Mouse (Mus musculus): Measurements from ENCODE around the gene Lsamp. TPM values are rescaled to one million over a fixed set of nuclear protein-coding genes. Genes with fewer than 3 reads are reported as not detected.

Lsamp gene
- total RNA-seq, 1 experiment: not detected

GRCm38 (mm10) chr16:40375314-40375713, 391.2 kb downstream of the Lsamp start:
- in situ Hi-C loops (cut with MboI; ENCODE audit: low sequenced_read_pairs in 2 of 2, unreplicated experiment in 2 of 2): no loop called here
- TF ChIP-seq MAFK (IDR thresholded peaks at IDR 0.05; ENCODE audit: insufficient read depth, low read depth, low read length) (no peak), ZC3H11A (IDR thresholded peaks at IDR 0.05; ENCODE audit: borderline replicate concordance, low read depth, low read length) (no peak), CHD2 (IDR thresholded peaks at IDR 0.05; ENCODE audit: low read depth, low read length) (no peak), ZNF384 (IDR thresholded peaks at IDR 0.05; ENCODE audit: low read depth, low read length) (no peak), HCFC1 (IDR thresholded peaks at IDR 0.05; ENCODE audit: borderline replicate concordance, insufficient read depth, low read length) (no peak)
- no peak for DNase-seq (ENCODE audit: low read depth, low spot score)

GRCm38 (mm10) chr16:40377129-40377799, 393.1 kb downstream of the Lsamp start:
- H3K9me3 ChIP-seq (ENCODE audit: control insufficient read depth, insufficient read depth, low read depth, low read length): no peaks in the 10 kb centered on the region
- TF ChIP-seq MAFK (IDR thresholded peaks at IDR 0.05; ENCODE audit: insufficient read depth, low read depth, low read length): no peak
- no peak for TF ChIP-seq CHD2 (IDR thresholded peaks at IDR 0.05; ENCODE audit: low read depth, low read length)
- no peak for TF ChIP-seq ZNF384 (IDR thresholded peaks at IDR 0.05; ENCODE audit: low read depth, low read length)
- no peak for TF ChIP-seq ZC3H11A (IDR thresholded peaks at IDR 0.05; ENCODE audit: borderline replicate concordance, low read depth, low read length)
- no peak for TF ChIP-seq HCFC1 (IDR thresholded peaks at IDR 0.05; ENCODE audit: borderline replicate concordance, insufficient read depth, low read length)
- no peak overlapping the region for H3K27ac ChIP-seq (ENCODE audit: insufficient read depth, low read depth, low read length, poor library complexity, severe bottlenecking)
- no peaks in the 10 kb centered on the region for H3K36me3 ChIP-seq (ENCODE audit: control insufficient read depth, insufficient read depth, low read length, poor library complexity, severe bottlenecking)
- H3K4me3 ChIP-seq (ENCODE audit: insufficient read depth in 1 of 2, low read depth in 1 of 2, low read length in 2 of 2, poor library complexity in 1 of 2, severe bottlenecking in 1 of 2): no peak overlapping the region
- DNase-seq (ENCODE audit: low read depth, low spot score): no peak
- H3K9ac ChIP-seq (ENCODE audit: insufficient read depth, low read depth, low read length, poor library complexity, severe bottlenecking): no peak overlapping the region
- in situ Hi-C loops (cut with MboI; ENCODE audit: low sequenced_read_pairs in 2 of 2, unreplicated experiment in 2 of 2): no loop called here
- no peaks in the 10 kb centered on the region for H3K4me1 ChIP-seq (ENCODE audit: control insufficient read depth in 2 of 2, insufficient read depth in 2 of 2, low read length in 2 of 2, poor library complexity in 1 of 2)

More at GRCm38 (mm10) chr16:40375314-40375713, 391.2 kb downstream of the Lsamp start:
- no peak overlapping the region for H3K27ac ChIP-seq (ENCODE audit: insufficient read depth, low read depth, low read length, poor library complexity, severe bottlenecking)
- no peaks in the 10 kb centered on the region for H3K36me3 ChIP-seq (ENCODE audit: control insufficient read depth, insufficient read depth, low read length, poor library complexity, severe bottlenecking)
- H3K9me3 ChIP-seq (ENCODE audit: control insufficient read depth, insufficient read depth, low read depth, low read length): no peaks in the 10 kb centered on the region
- no peaks in the 10 kb centered on the region for H3K4me1 ChIP-seq (ENCODE audit: control insufficient read depth in 2 of 2, insufficient read depth in 2 of 2, low read length in 2 of 2, poor library complexity in 1 of 2)
- H3K9ac ChIP-seq (ENCODE audit: insufficient read depth, low read depth, low read length, poor library complexity, severe bottlenecking): no peak overlapping the region
- no peak overlapping the region for H3K4me3 ChIP-seq (ENCODE audit: insufficient read depth in 1 of 2, low read depth in 1 of 2, low read length in 2 of 2, poor library complexity in 1 of 2, severe bottlenecking in 1 of 2)

- no peaks in the 10 kb centered on the region for H3K36me3 ChIP-seq (ENCODE audit: control insufficient read depth, insufficient read depth, low read length, poor library complexity, severe bottlenecking)
- no peak overlapping the region for H3K9ac ChIP-seq (ENCODE audit: insufficient read depth, low read depth, low read length, poor library complexity, severe bottlenecking)
- H3K27ac ChIP-seq (ENCODE audit: insufficient read depth, low read depth, low read length, poor library complexity, severe bottlenecking): no peak overlapping the region
- in situ Hi-C loops (cut with MboI; ENCODE audit: low sequenced_read_pairs in 2 of 2, unreplicated experiment in 2 of 2): no loop called here
- TF ChIP-seq ZC3H11A (IDR thresholded peaks at IDR 0.05; ENCODE audit: borderline replicate concordance, low read depth, low read length) (no peak), ZNF384 (IDR thresholded peaks at IDR 0.05; ENCODE audit: low read depth, low read length) (no peak), CHD2 (IDR thresholded peaks at IDR 0.05; ENCODE audit: low read depth, low read length) (no peak), MAFK (IDR thresholded peaks at IDR 0.05; ENCODE audit: insufficient read depth, low read depth, low read length) (no peak), HCFC1 (IDR thresholded peaks at IDR 0.05; ENCODE audit: borderline replicate concordance, insufficient read depth, low read length) (no peak)
- no peak for DNase-seq (ENCODE audit: low read depth, low spot score)
- H3K9me3 ChIP-seq (ENCODE audit: control insufficient read depth, insufficient read depth, low read depth, low read length): no peaks in the 10 kb centered on the region
- H3K4me1 ChIP-seq (ENCODE audit: control insufficient read depth in 2 of 2, insufficient read depth in 2 of 2, low read length in 2 of 2, poor library complexity in 1 of 2): no peaks in the 10 kb centered on the region
- no peak overlapping the region for H3K4me3 ChIP-seq (ENCODE audit: insufficient read depth in 1 of 2, low read depth in 1 of 2, low read length in 2 of 2, poor library complexity in 1 of 2, severe bottlenecking in 1 of 2)
These were observed 407.9 kb downstream of the Lsamp start for GRCm38 (mm10) chr16:40392106-40392505.

- H3K9me3 ChIP-seq (ENCODE audit: control insufficient read depth, insufficient read depth, low read depth, low read length): no peaks in the 10 kb centered on the region
- no peak overlapping the region for H3K27ac ChIP-seq (ENCODE audit: insufficient read depth, low read depth, low read length, poor library complexity, severe bottlenecking)
- H3K4me1 ChIP-seq (ENCODE audit: control insufficient read depth in 2 of 2, insufficient read depth in 2 of 2, low read length in 2 of 2, poor library complexity in 1 of 2): no peaks in the 10 kb centered on the region
- no peak for DNase-seq (ENCODE audit: low read depth, low spot score)
- in situ Hi-C loops (cut with MboI; ENCODE audit: low sequenced_read_pairs in 2 of 2, unreplicated experiment in 2 of 2): no loop called here
- H3K36me3 ChIP-seq (ENCODE audit: control insufficient read depth, insufficient read depth, low read length, poor library complexity, severe bottlenecking): no peaks in the 10 kb centered on the region
- no peak overlapping the region for H3K4me3 ChIP-seq (ENCODE audit: insufficient read depth in 1 of 2, low read depth in 1 of 2, low read length in 2 of 2, poor library complexity in 1 of 2, severe bottlenecking in 1 of 2)
- H3K9ac ChIP-seq (ENCODE audit: insufficient read depth, low read depth, low read length, poor library complexity, severe bottlenecking): no peak overlapping the region
- TF ChIP-seq CHD2 (IDR thresholded peaks at IDR 0.05; ENCODE audit: low read depth, low read length) (no peak), HCFC1 (IDR thresholded peaks at IDR 0.05; ENCODE audit: borderline replicate concordance, insufficient read depth, low read length) (no peak), ZNF384 (IDR thresholded peaks at IDR 0.05; ENCODE audit: low read depth, low read length) (no peak), ZC3H11A (IDR thresholded peaks at IDR 0.05; ENCODE audit: borderline replicate concordance, low read depth, low read length) (no peak), MAFK (IDR thresholded peaks at IDR 0.05; ENCODE audit: insufficient read depth, low read depth, low read length) (no peak)
These were observed 415.4 kb downstream of the Lsamp start for GRCm38 (mm10) chr16:40399531-40399930.
